Mouse (Mus musculus): ENCODE measurements around the gene Pcyox1.

Gene Pcyox1

DNA sequence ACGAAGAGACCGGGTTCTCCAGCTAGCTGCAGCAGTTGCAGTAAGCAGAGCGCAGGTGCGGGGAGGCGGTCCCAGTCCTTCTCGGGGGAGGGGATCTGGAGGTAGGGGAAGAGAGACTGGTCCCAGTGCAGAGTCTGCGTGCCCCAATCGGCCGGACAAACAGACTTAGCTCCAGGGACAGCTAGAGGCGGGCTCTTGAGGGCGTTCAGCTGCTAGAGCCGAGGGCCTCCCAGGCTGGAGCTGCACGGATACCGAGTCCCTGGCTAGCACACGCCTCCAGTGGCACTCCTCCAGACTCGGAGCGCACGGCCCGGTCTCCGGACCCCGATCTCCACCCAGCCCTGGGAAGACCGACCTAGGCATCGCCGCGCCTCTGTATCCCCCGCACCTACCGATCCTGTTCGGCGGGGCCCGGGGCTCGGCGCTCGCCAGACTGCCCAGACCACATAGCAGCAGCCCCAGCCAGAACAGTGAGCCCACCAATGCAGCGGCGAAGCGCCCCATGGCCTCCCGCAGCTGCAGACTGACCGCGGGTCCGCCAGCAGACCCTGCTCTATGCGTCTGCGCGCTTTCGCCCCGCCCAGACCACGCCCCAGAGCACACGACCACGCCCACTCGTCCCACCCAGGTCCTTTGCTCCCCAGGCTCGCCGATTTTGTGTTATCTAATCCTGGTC lies at the start of gene Pcyox1:
Gene Pcyox1, minus strand, starts transcription at position 574 of the 676 bp plus-strand sequence.
- DNase-seq = peak; percentile 86 to 88

DNA sequence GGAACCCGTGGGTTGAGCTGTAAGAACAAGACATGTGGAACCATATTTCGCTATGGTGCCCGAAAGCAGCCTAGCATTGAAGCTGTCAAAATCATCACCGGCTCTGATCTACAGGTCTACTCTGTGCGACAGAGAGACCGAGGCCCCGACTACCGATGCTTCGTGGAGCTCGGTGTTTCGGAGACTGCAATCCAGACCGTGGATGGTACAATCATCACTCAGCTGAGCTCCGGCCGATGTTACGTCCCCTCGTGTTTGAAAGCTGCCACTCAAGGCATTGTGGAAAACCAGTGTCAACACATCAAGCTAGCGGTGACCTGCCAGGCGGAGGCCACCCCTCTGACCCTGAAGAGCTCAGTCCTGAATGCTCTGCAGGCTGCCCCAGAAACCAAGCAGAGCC lies 48.6 kb upstream of the Pcyox1 start:
- DNase-seq = no peak

DNA sequence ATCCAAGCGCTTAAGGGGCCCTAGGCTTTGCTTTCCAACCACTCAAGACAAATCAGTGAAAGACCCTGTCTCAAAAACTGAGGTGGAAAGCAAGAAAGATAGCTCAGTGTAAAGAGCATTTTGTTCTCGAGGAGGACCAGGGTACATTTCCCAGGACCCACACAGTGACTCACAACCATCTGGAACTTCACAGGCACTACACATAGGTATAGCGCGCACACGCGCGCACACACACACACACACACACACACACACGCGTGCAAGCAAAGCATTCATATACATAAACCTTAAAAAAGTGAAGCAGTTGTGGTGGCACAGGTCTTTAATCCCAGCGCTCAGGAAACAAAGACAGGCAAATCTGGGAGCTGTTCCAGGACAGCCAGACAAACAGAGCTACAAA lies 44.6 kb upstream of the Pcyox1 start:
- no peak for DNase-seq

DNA sequence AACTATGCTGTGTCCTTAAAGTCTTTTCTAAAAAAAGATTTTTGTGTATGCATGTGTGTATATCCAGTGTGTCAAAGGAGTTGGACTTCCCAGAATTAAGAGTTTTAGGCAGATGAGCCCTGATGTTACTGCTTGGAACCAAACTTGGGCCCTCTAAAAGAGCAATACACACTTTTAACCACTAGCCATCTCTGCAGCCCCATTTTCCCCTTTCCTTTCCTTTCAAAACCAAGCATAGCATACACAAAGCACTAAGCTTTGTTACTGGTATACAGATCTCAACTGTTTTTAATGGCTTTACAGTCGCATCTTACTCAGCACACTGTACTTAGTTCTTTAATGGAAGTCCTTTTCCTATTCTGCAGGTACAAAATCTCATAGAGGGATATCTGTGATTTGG lies 42.6 kb upstream of the Pcyox1 start:
- no peak for DNase-seq

DNA sequence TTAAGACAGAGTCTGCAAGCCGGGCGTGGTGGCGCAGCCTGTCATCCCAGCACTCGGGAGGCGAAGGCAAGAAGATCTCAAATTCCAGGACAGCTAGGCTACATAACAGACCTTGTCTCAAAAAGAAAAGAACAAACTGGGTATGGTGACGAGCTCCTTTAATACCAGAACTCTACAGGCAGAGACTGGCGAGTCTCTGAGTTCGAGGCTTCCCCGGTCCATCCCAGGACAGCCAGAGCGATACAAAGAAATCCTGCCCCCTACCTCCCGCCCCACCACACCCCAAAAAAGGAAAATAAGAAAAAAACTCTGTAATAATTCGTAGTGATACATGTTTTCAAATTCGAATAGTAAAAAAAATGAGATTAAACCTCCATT lies 42.2 kb upstream of the Pcyox1 start:
- DNase-seq = no peak

DNA sequence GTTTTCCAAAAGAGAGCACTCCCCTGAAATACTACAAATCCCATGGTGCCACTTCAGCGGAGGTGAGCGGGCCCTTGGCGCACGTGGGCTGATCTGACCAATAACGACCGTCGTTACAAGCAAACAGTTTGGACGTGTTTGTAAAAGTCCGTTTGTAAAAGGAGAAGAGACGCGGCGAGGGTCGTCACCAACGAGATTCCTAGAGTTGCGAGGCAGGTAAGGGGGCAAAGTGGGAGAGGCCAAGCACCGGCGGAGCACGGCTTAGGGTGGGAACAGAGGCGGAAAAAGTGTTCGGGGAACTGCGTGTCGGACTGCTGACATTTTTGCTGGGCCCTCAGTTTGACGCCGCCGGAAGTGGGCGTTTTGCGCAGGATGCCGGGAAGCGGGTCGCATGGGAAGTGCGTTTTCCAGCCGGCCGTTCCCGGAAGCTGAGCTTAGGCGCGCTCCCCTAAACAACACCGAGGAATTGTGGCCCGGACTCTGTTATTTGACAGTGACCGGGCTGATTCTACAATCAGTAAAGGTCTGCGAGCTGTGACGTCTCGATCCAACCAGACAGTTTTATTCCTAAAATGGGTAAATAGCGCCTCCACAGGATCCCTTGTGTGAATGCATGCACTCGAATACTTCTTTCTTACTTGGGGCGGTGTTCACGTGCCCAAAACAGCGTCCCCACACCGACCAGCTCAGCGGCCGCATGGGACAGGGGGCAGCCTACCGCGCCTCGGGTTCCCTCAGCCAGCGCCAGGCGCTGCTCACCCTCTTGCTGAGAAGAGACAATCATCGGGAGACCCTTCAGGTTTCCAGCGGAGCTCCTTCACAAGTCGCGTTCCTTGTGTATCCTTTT lies 41.5 kb upstream of the Pcyox1 start, which contains the start of gene C87436:
Gene C87436, plus strand, starts transcription at position 103 of the 847 bp plus-strand sequence.
- DNase-seq = peak; percentile 95 to 98

DNA sequence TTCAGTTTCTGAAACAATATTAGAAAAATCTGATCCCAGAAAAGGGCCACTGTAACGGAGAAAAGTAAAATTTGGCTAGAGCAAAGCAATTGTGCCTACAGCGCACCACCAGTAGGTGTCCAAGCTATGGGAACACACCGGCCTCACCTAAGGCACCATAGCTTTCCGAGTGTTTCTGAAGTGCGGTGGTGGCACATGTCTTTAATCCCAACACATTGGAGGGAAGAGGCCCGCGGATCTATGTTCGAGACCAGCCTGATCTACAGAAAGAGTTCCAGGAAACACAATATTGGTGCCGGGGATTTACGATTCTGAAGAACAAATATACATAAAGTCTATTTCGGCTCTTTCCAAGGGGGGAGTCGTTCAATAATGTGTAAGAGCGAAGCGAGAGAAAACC lies 40.8 kb upstream of the Pcyox1 start:
- peak; percentile 27 to 43 for DNase-seq

DNA sequence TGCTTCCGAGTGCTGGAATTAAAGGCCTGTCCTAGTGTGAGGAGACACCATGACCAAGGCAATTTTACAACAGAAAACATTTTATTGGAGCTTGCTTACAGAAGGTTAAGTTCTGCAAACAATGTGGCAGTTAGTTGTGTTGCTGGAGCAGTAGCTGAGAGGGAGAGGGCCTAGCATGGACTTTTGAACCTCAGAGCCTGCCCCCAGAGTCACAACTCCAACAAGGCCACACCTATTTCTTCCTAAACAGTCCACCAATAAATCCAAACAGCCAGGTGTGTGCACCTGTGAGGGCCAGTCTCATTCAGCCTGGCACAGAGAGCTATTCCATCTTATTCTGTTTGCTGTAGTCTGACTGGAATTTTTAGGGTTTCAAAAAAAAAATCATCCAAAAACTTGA lies 36.7 kb upstream of the Pcyox1 start:
- no peak for DNase-seq

DNA sequence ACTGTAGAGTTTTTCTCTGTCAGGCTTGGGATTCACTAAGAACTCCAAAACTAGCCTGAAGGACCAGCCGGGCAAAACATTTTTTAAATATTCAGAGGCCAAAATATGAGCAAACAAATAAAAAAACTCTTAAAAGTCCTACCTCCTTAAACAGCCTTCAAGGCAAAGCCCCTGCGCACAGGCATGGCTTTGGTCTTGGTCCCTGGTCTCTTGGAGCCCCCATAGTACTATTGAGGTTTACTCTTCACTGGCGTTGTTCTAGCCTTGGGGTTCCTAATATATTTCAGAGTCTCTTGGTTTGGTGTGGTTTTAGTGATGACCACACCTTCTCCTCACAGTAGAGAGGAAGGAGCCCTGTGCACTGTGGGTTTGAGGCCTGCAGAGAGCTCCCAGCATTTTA lies 34.6 kb upstream of the Pcyox1 start:
- no peak for DNase-seq

DNA sequence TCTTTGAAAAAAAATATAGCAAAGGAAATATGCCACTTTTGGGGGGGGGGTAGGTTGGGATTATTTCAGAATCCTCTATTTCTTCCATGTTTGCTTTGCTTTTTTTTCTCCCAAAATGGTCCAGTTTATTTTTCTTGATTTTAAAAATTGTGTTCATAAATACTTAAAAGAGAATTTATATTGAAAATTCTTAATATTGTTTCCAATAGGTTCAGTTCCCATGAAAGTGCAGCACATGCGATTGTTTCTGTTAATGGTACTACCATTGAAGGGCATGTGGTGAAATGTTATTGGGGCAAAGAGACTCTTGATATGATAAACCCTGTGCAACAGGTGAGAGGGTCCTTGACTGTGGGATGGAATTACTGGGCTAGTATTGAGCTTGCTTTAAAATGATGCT lies 29.4 kb upstream of the Pcyox1 start, which contains the start of gene Gm44790:
Gene Gm44790, plus strand, starts transcription at position 301 of the 400 bp plus-strand sequence.
- DNase-seq = no peak

DNA sequence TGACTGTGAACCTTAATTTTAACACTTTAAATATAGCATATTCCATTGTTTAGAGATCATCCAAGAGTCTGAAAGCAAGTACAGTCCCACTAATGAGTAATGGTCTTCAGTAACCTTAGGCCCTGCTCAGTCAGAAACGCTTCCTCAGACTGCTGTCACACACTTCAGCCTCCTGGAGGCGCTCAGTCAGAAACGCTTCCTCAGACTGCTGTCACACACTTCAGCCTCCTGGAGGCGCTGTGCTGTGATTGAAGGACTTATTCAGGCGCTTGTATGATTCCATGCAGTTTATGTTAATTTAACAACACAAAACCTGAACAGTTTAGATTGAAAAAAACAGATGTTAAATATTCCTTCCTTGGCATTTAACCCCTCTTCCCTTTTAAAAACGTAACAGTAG lies 23.5 kb upstream of the Pcyox1 start:
- DNase-seq = no peak

DNA sequence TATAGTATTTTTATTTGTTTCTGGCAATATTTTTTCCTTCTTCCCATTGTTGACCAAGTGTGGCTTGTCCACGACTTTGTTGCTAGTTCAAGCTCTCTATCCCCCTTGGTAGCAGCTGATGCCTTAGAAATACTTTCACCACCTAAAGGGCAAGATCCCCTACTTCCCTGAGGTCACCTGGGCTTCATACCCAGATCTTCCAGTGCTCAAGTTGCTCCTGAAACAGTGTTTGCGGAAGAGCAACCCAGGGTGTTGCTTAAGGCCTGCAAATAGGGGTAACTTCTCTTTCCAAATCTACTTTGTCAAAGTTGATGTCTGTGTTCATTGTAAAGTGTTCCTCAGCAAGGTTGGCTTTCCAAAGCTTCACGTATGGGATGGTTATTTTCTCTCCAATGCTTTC lies 22.3 kb upstream of the Pcyox1 start:
- no peak for DNase-seq

DNA sequence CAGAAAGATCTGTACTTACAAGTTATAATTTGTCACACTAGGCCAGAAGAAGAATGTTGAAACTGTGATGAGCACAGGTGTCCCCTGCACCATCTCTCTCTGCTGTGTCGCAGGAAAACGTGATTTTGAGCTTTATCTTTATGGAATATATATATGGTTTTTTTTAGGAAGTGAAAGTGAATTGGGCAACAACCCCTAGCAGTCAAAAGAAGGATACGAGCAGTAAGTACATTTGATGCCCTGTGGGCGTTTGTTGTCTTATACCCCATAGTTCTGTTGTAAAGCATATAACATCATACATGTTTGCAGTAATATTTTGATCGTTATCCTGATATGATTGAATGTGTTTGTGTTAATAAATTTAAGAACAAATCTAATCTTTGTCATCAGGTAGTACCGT lies 21.8 kb upstream of the Pcyox1 start:
- DNase-seq = no peak

DNA sequence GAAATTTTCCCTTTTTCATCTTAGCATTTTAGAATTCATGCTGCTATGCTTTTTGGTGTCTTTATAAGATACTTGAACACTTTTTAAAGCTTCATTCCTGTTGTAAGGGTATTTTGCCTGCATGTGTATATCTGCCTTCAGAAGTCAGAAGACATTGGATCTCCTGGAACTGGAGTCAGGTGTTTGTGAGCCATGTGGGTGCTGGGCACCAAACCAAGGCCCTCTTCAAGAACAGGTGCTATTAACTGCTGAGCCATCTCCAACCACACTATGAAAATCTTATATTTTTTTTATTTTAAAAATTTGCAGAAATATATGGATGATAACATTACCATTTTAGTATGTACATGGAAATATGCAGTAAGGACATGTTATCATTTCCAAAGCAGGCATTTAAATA lies 9.4 kb upstream of the Pcyox1 start:
- DNase-seq = no peak

DNA sequence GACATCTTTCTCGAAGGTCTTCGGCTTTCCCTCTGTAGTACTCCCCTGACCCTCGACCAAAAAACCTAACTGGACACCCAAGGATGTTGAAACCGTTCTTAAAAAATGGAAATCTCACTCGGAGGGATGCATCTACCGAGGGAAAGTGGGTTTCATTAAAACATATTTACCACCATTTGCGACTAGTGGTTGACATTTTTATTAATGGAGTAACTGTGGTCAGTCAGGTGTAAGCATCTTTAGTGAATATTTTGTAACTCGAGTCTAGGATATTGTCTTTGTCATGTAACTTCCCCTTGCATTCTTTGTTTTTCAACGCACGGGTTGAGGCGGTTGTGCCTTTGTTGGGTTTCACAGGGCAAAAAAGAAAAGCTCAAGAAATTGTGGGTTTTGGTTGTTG lies 8.0 kb upstream of the Pcyox1 start:
- DNase-seq = no peak

DNA sequence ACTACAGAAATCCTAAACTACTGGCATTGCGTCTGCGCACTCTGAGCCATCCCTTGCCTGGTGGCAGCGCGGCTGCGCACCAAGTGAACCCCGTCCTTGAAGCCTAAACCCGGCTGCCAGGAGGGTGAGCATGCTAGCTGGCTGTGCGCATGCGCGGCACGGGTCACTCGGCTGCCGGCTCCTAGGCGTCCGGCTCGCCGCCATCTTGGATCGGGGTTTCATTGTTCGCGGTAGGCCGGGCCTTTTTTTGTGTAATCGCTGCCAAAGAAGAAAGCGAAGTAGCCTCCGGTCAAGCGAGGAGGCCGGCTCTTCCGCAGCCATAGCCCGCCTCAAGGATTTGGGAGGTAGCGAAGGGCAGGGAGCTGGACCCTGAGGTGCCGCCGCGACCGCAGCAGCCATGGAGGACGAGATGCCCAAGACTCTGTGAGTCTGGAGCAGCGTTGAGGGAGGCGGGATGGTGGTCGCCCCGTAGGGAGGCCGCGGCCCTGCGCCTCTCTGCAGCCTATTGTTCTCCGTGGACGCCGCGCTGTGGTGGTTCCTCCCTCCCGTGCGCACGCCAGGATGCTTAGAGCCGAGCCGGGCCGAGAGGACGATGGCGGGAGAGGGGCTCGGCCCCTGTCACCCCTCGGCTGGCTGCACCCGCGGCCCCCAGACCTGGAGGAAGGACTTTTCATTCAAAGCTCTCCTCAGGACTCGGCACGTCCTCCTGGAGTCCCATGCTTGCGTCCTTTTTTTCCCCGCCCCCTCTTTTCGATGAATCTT lies 7.3 kb upstream of the Pcyox1 start, which contains the start of gene Tia1:
Gene Tia1, plus strand, starts transcription at position 120 of the 762 bp plus-strand sequence.
- peak; percentile 97 to 99 for DNase-seq

DNA sequence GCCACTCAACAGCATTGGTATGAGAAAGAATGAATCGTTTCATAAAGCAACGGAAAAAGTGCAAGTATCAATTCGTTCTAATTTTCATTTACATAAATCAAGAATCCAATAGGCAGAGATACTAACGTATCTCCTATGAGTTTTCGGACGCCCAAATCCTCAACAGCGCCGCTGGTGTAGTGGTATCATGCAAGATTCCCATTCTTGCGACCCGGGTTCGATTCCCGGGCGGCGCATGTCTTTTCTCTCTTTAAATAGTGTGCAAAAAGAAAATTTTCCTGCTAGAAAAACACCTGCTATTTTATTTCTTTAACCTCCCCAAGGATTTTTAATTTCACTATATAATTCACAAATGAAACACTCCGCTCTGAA lies 6.8 kb upstream of the Pcyox1 start:
- DNase-seq = peak; percentile 90 to 98

DNA sequence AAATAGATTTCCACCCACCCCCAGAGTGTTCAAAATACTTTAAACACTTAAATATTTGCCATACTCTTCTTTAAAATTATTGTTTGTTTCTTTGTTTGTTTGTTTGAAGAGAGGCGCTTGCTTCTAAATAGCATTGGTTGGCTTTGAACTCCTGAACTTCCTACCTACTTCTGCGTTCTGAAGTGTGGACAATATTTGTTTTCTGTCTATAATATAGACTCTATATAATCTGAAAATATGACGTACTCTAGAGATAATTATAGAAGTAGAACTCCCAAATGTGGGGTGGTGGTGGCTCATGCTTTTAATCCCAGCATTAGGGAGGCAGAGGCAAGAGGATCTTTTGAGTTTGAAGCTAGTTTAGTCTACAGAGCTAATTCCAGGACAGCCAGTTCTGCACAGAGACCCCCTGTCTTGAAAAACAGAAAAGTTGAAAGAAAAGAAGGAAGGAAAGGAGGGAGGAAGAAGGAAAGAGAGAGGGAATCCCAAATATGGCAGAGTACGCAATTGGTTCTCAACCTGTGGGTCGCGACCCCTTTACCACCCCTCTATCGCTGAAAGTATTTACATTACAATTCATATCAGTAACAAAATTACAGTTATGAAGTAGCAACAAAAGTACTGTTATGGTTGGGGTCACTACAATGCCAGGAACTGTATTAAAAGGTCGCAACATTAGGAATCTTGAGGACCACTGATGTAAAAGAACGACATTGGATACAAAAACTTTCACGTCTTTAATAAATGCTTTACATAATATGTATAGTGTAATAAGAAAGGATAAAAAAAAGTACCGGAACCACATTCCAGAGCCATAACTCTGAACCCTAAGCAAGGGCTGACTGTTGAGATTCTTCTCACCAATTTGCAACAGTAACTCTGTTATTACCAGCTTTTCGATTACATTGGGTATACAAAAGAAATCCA lies 6.0 kb upstream of the Pcyox1 start:
- no peak for DNase-seq

DNA sequence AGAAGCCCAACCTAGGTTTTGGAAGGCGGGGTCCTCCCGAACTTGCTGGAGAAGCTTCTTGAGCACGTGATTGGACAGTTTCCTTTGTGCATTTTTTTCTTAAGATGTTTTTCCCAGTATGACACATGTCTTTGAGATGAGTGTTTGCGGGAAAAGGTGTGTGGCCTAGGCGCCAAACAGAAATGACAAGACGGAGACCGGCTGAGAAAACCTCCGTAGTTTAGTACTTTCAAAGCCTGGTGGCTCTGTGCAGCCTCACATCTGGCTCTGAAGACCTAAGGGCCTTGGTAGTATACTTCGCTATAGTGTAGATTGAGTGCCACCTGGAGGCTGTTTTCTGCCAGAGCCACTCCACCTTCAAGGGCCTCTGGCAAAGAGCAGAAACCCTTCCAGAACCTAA lies 4.0 kb upstream of the Pcyox1 start:
- peak; percentile 43 to 47 for DNase-seq

DNA sequence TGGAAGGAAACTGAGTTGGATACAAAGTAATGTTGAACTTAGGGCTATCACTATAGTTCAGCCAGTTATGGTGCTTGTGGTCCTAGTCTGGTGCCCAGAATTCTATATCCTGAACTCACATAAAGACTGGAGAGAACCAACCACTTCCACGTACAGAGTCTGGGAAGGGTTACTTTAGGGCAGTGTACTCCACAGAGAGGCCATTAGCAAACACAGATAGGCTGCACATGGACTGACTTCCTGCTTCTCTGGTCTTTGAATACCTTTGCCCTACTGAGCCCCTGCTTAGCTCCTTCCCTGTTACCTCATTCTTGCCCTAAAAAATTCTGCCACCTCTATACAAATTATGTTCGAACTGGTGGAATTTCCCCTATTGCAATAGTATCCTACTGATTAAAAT lies 3.0 kb upstream of the Pcyox1 start:
- DNase-seq = no peak

DNA sequence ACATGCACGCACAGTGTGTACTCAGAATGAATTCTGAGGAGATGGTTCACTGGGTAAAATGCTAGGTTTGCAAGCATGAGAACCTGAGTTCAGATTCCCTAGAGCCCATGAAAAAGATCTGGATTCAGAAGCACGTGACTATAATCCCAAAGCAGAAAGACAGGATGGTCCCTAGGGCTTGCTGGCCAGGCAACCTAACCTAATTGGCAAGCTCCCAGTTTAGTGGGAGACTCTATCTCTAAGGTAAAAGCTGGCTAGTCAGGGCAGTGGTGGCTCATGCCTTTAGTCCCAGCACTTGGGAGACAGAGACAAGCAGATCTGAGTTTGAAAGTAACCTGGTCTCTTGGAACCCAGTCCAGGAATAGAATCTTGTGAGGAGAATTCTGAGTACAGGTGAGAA lies 2.0 kb upstream of the Pcyox1 start:
- no peak for DNase-seq

DNA sequence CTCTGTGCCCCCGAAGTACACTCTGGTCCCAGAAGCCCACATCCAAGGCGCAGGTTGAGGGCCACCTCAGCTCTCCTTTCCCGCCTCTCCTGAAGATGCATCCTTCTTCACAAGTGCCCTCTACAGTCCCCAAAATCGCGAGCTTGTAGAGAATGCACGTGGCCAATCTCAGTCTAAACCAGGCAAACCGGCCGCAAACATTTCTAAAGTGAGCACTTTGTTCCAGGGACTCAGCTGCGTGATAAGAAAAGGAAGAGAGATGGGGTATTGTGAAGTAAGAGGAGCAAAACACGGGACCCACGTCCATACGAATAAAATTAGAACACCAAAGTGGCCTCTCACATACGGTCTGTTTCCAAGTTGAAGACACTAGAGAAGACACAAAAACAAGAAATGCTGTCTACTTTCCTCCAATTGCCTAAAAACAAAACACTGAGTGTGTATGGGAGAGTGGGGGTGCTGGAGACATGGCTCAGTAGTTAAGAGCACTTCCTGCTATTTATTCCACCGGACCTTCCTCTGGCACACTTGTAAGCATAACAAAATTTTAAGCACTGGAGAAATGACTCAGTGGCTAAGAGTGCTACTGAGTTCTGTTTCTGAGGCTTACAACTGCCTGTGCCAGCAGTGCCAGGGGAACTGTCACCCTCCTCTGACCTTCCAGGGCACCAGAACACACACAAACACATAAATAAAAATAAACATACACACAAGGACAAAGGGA lies 465 bp upstream of the Pcyox1 start:
- no peak for DNase-seq

Data from cerebellum, postnatal 36 days (tissue).